Mouse (Mus musculus): ENCODE measurements around the gene Plekhm2. TPM values are rescaled to one million over a fixed set of nuclear protein-coding genes. Genes with fewer than 3 reads are reported as not detected.

The Plekhm2 gene
- total RNA-seq, 2 experiments from 2014 or later = 4.9 to 10.1 TPM

DNA sequence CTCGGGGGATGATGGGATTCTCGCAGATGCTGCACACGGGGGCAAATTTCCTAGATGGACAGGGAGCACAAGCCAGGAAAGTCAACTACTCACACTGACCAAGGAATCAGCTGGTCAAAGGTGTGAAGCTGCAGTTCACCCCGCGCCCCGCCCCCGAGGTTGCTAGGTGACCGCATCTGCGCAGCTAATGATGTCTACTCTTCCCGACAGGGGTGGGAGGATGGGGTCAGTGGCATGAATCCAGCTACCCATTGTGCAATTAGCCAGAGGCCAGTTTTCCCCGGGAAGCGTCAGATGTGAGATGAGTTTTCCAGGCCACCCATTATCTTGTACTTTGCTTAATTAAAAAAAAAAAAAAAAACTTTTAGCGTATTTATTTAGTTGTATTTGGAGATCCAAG, 83.6 kb downstream of the Plekhm2 start:
- ATAC-seq (replicated peaks; ENCODE audit: low FRiP score, poor library complexity, severe bottlenecking) = no peak

DNA sequence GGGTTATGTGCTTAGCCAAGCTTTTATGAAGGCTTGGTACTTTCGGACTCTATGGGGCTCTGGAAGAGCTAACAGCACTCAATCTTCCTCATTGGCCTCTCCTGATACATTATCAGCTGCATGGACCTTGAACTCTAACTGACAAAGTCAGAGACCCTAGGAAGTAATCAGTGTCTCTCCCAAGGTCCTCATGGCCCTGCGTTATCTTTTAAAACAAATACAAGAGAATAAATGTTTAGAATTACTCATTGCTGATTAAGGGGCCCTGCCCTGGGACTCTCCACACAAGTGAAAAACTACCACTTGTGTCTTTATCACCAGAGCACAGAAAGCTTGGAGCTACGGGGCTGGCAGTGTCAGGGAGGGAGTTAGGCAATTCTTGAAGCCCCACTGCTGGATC, 85.9 kb downstream of the Plekhm2 start:
- no peak for ATAC-seq (replicated peaks; ENCODE audit: low FRiP score, poor library complexity, severe bottlenecking)

DNA sequence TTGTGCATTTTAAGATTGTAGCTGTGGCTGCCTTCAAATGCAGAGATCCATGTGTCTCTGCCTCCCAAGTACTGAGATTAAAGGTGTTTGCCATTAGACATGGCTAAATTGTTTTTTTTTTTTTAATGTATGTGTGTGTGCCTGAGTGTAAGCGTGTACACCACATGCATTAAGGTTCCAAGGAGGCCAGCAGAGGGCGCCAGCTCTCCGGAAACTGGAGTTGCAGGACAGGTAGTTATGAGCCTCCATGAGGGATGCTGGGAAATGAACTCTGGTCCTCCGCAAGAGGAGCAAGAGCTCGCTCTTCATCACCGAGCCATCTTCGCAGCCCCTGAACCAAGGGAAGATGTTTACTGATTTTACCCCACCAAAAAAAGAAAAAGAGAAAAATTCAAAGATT, 87.8 kb downstream of the Plekhm2 start:
- ATAC-seq (replicated peaks; ENCODE audit: low FRiP score, poor library complexity, severe bottlenecking) = no peak

DNA sequence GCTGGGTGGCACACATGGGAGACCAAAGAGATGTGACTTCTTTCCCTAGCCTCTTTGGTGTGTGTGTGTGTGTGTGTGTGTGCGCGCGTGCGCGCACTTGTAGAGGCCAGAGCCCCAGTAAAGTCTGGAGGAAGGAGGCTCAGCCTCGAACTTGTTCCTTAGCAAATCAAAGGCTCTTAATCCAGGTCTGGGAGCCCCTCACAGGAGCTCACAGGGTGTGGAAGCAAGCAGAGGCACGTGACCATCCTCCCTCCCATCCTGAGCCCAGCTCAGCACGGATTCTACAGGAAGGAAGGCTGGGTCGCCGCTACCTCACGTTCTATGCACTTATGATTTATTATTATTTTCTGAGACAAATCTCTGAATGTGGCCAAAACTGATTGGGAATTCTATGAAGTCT, 88.3 kb downstream of the Plekhm2 start:
- no peak for ATAC-seq (replicated peaks; ENCODE audit: low FRiP score, poor library complexity, severe bottlenecking)

Other genes starting within 250 kb of the Plekhm2 start
- not detected in 2 replicates for gene Clcnkb, start 248.9 kb downstream of the Plekhm2 start, total RNA-seq (2015; ENCODE audit: low replicate concordance)
- not detected in 2 replicates for gene Clcnkb, start 248.9 kb downstream of the Plekhm2 start, total RNA-seq (2017; ENCODE audit: low replicate concordance)
- gene Hspb7, start 244.1 kb downstream of the Plekhm2 start, total RNA-seq (2015; ENCODE audit: low replicate concordance) = not detected in 2 replicates
- not detected in 2 replicates for gene Hspb7, start 244.1 kb downstream of the Plekhm2 start, total RNA-seq (2017; ENCODE audit: low replicate concordance)
- gene Srarp, start 228.8 kb downstream of the Plekhm2 start, total RNA-seq (2015; ENCODE audit: low replicate concordance) = not detected in 2 replicates
- gene Srarp, start 228.8 kb downstream of the Plekhm2 start, total RNA-seq (2017; ENCODE audit: low replicate concordance) = not detected in 2 replicates
- gene Zbtb17, start 220.2 kb downstream of the Plekhm2 start, total RNA-seq (2015; ENCODE audit: low replicate concordance) = 1.4 and 14.3 TPM in 2 replicates
- 1.5 and 7.7 TPM in 2 replicates for gene Zbtb17, start 220.2 kb downstream of the Plekhm2 start, total RNA-seq (2017; ENCODE audit: low replicate concordance)
- gene Spen, start 126.3 kb downstream of the Plekhm2 start, total RNA-seq (2015; ENCODE audit: low replicate concordance) = 72.9 and 77.1 TPM in 2 replicates
- 132 and 139 TPM in 2 replicates for gene Spen, start 126.3 kb downstream of the Plekhm2 start, total RNA-seq (2017; ENCODE audit: low replicate concordance)
- gene Fblim1, start 58.8 kb downstream of the Plekhm2 start, total RNA-seq (2015; ENCODE audit: low replicate concordance) = 0.72 and 2.9 TPM in 2 replicates
- 0.77 TPM in 1 of 2 replicates, not detected in the other for gene Fblim1, start 58.8 kb downstream of the Plekhm2 start, total RNA-seq (2017; ENCODE audit: low replicate concordance)
- gene Tmem82, start 46.3 kb downstream of the Plekhm2 start, total RNA-seq (2015; ENCODE audit: low replicate concordance) = not detected in 2 replicates
- gene Tmem82, start 46.3 kb downstream of the Plekhm2 start, total RNA-seq (2017; ENCODE audit: low replicate concordance) = not detected in 2 replicates
- not detected in 2 replicates for gene Slc25a34, start 41.1 kb downstream of the Plekhm2 start, total RNA-seq (2015; ENCODE audit: low replicate concordance)
- not detected in 2 replicates for gene Slc25a34, start 41.1 kb downstream of the Plekhm2 start, total RNA-seq (2017; ENCODE audit: low replicate concordance)
- not detected in 2 replicates for gene Rsc1a1, start 20.7 kb upstream of the Plekhm2 start, total RNA-seq (2015; ENCODE audit: low replicate concordance)
- gene Rsc1a1, start 20.7 kb upstream of the Plekhm2 start, total RNA-seq (2017; ENCODE audit: low replicate concordance) = not detected in 2 replicates
- 22.7 and 29.8 TPM in 2 replicates for gene Ddi2, start 58.5 kb upstream of the Plekhm2 start, total RNA-seq (2015; ENCODE audit: low replicate concordance)
- 35.1 and 37.0 TPM in 2 replicates for gene Ddi2, start 58.5 kb upstream of the Plekhm2 start, total RNA-seq (2017; ENCODE audit: low replicate concordance)
- gene Agmat, start 81.8 kb upstream of the Plekhm2 start, total RNA-seq (2015; ENCODE audit: low replicate concordance) = 1.3 TPM in 1 of 2 replicates, not detected in the other
- not detected in 2 replicates for gene Agmat, start 81.8 kb upstream of the Plekhm2 start, total RNA-seq (2017; ENCODE audit: low replicate concordance)
- 16.2 and 25.2 TPM in 2 replicates for gene Dnajc16, start 126.0 kb upstream of the Plekhm2 start, total RNA-seq (2015; ENCODE audit: low replicate concordance)
- gene Dnajc16, start 126.0 kb upstream of the Plekhm2 start, total RNA-seq (2017; ENCODE audit: low replicate concordance) = 11.3 and 15.1 TPM in 2 replicates
- 19.8 and 22.2 TPM in 2 replicates for gene Casp9, start 128.7 kb upstream of the Plekhm2 start, total RNA-seq (2015; ENCODE audit: low replicate concordance)
- gene Casp9, start 128.7 kb upstream of the Plekhm2 start, total RNA-seq (2017; ENCODE audit: low replicate concordance) = 10.4 and 19.3 TPM in 2 replicates
- gene Cela2a, start 161.3 kb upstream of the Plekhm2 start, total RNA-seq (2015; ENCODE audit: low replicate concordance) = not detected in 2 replicates
- not detected in 2 replicates for gene Cela2a, start 161.3 kb upstream of the Plekhm2 start, total RNA-seq (2017; ENCODE audit: low replicate concordance)
- not detected in 2 replicates for gene Ctrc, start 181.5 kb upstream of the Plekhm2 start, total RNA-seq (2015; ENCODE audit: low replicate concordance)
- gene Ctrc, start 181.5 kb upstream of the Plekhm2 start, total RNA-seq (2017; ENCODE audit: low replicate concordance) = not detected in 2 replicates
- gene Efhd2, start 210.0 kb upstream of the Plekhm2 start, total RNA-seq (2015; ENCODE audit: low replicate concordance) = 18.7 and 21.8 TPM in 2 replicates
- gene Efhd2, start 210.0 kb upstream of the Plekhm2 start, total RNA-seq (2017; ENCODE audit: low replicate concordance) = 11.4 and 18.8 TPM in 2 replicates

Data from erythroid progenitor cell, adult 5-6 weeks (primary cell).